Mouse (Mus musculus) 416B (cell line): ENCODE measurements at regions not wholly inside any gene's neighbourhood (a gene's known extent, or its start where the extent isn't known, plus 50 kb on each side); places are given as distances from the start of the nearest gene placed in this dataset.

Experiments
- DNase-seq: peaks from one replicate; pipeline ENCODE4 v3.0.0; 2011; ENCODE audit warnings: low read depth

DNA sequence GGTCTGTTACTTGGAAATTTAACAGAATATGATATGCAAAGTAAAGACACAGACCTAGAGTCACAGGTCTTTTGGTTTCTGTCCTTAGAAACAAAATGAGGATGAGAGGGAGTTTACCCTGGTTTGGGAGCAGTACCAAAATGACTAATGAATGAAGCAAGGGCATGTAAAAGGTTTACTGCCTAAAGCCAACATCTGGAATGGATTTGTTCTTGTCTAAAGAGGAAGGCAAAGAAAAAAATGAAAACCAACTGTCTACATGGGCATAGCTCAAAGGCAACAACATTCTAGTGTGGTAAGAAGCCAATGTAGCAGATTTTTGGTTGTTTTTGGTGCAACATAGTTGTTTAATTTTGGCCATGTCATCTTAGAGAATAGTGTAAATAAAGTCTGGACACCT lies 203.5 kb upstream of the Diaph2 start:
- DNase-seq = no peak

GRCm38 (mm10) chrX:129547606-129548005 lies 201.9 kb upstream of the Diaph2 start:
- peak; percentile 25 for DNase-seq

GRCm38 (mm10) chrX:129556001-129556400 lies 193.5 kb upstream of the Diaph2 start:
- no peak for DNase-seq

- DNase-seq = no peak
These were observed 150.1 kb upstream of the Diaph2 start for GRCm38 (mm10) chrX:129599491-129599890.

DNA sequence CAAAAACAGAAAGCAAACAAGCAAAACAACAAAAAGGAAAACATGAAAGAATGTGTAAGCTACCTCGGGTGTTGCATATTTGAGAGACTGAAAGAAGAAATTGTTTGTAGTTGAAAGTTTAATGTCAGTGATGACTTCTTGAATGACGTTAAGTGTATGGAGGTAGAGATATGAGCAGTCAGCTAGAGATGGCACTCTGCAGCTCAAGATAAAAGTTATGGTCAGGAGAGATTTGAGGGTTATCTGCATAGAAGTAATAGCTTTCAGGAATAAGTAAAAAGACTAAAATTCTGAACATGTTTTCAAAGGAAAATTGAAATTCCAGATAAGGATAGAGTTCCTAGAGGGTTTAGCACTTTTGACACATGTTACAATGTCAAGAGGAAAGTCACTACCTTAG lies 141.7 kb upstream of the Diaph2 start:
- DNase-seq = no peak

DNA sequence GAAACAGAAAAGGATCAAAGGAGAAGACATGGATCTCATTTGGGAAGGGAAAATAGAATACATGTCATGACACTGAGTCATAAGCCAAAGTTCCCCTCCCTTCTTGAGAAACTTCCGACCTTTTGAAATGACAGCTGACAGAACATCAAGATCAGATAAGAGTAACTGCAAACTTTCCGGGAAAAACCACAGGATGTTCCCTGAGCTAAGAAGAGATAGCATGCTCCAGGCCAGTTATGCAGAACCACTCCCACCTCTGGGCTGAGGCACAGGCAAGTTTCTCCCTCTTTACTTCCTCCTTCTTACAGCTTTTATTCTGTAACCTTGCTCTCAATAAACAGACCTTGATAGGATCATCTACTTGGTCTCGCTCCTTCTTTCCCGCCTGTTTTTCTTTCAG lies 138.0 kb upstream of the Diaph2 start:
- DNase-seq = peak; percentile 76

DNA sequence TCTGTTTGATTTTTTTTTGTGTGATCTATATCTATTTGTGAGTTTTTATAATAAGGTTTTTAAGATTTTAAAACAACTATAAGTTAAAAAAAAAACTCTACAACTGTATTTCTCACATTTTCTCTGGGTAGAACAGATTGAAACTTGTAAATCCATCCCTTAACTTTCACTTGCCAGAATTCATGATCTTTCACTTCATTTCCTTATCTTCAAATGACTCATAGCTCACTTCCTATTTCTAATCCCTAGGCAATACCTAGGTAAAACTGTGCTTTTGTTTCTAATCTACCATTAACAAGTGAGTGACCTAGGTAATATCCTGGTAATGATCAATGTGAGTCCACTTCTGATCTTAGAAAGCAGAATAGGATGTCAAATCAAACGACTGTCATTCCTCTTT lies 112.5 kb upstream of the Diaph2 start:
- DNase-seq = peak; percentile 47

DNA sequence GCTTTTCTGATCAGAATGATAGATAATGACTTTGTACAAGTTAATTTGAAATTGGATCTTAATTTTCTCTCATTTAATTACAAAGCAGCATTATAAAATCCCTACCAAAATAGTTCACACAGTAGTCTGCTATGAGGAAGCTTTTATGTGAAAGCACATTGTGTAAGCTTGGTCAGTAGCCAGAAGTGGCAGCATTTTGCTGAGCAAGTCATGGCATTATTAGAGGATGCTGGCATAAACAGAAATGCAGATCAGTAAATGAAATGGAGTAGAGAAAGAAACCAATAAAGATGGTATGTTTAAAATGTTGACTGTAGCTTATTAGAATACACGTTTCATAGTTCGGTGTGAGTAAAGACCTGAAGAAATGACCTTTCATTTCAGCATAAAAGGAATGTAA lies 104.4 kb upstream of the Diaph2 start:
- DNase-seq = peak; percentile 1

DNA sequence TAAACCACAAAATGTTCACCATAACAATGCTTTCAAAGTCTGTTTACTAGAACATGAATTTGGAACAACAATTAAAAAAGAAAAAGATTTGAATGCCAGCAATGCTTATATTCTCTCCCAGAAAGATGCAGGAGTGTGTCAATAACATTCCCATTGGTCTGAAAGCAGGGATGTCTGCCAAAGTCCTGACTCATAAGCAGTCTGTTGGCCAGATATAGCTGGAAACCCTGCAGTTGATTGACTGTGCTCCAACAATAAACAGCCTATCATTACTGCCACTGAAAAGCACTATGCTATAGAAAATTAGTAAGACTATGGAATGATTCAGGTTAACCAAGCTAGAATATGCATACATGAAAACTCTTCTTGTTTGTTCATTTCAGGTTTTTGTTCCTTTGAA lies 92.6 kb upstream of the Diaph2 start:
- DNase-seq = no peak

DNA sequence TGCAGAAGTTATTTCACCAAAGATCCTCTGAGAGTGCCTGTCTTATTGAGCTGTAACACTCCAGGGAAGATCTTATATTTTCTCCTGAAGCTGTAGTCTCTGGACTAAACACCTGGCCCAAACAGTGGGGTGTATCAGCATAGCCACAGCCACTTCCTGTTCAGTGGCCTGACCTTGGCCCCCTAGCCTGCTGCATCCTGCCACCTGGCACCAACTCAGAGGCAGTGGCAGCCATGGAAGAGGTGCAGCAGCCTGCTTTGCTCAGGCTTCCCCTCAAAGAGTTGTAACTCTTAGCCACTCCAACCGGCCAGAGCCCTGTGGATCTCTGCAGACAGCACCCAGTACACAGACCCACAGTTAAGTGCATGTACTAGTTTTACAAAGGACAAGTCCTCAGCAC lies 58.9 kb upstream of the Diaph2 start:
- peak; percentile 71 for DNase-seq
